Mouse (Mus musculus): ENCODE measurements at regions not wholly inside any gene's neighbourhood (a gene's known extent, or its start where the extent isn't known, plus 50 kb on each side); places are given as distances from the start of the nearest gene placed in this dataset.

GRCm38 (mm10) chr16:29802085-29802484 lies 223.0 kb downstream of the Opa1 start:
- no peak for DNase-seq

GRCm38 (mm10) chr16:29802603-29803002 lies 223.5 kb downstream of the Opa1 start:
- DNase-seq: no peak

- no peak for DNase-seq
These were observed 228.7 kb downstream of the Opa1 start for GRCm38 (mm10) chr16:29807859-29808258.

GRCm38 (mm10) chr16:29808851-29809250 lies 229.7 kb downstream of the Opa1 start:
- no peak for DNase-seq

GRCm38 (mm10) chr16:29813411-29814038 lies 234.4 kb downstream of the Opa1 start:
- peak; percentile 14 for DNase-seq

GRCm38 (mm10) chr16:29814039-29814438 lies 234.9 kb downstream of the Opa1 start:
- DNase-seq: peak; percentile 77 to 81

GRCm38 (mm10) chr16:29814655-29815054 lies 235.5 kb downstream of the Opa1 start:
- DNase-seq: no peak

- DNase-seq: no peak
These were observed 236.1 kb downstream of the Opa1 start for GRCm38 (mm10) chr16:29815200-29815599.

- DNase-seq: no peak
These were observed 236.7 kb downstream of the Opa1 start for GRCm38 (mm10) chr16:29815632-29816337.

- DNase-seq: no peak
These were observed 237.7 kb downstream of the Opa1 start for GRCm38 (mm10) chr16:29816681-29817369.

GRCm38 (mm10) chr16:29818807-29819440 lies 239.8 kb downstream of the Opa1 start:
- no peak for DNase-seq

GRCm38 (mm10) chr16:29820704-29821103 lies 241.6 kb downstream of the Opa1 start:
- no peak for DNase-seq

- DNase-seq: no peak
These were observed 242.1 kb upstream of the Hes1 start for GRCm38 (mm10) chr16:29822110-29822509.

GRCm38 (mm10) chr16:29822843-29823401 lies 241.3 kb upstream of the Hes1 start:
- DNase-seq: no peak

- no peak for DNase-seq
These were observed 237.3 kb upstream of the Hes1 start for GRCm38 (mm10) chr16:29826927-29827326.

GRCm38 (mm10) chr16:29827776-29828175 lies 236.4 kb upstream of the Hes1 start:
- DNase-seq: no peak

GRCm38 (mm10) chr16:29829457-29829856 lies 234.7 kb upstream of the Hes1 start:
- no peak for DNase-seq

- DNase-seq: no peak
These were observed 234.1 kb upstream of the Hes1 start for GRCm38 (mm10) chr16:29830101-29830500.

- DNase-seq: no peak
These were observed 230.9 kb upstream of the Hes1 start for GRCm38 (mm10) chr16:29833298-29833697.

GRCm38 (mm10) chr16:29833875-29834274 lies 230.3 kb upstream of the Hes1 start:
- no peak for DNase-seq

- no peak for DNase-seq
These were observed 229.5 kb upstream of the Hes1 start for GRCm38 (mm10) chr16:29834669-29835068.

- DNase-seq: peak; percentile 13 to 25
These were observed 227.1 kb upstream of the Hes1 start for GRCm38 (mm10) chr16:29837025-29837629.

GRCm38 (mm10) chr16:29837874-29838273 lies 226.3 kb upstream of the Hes1 start:
- DNase-seq: no peak
